Mouse (Mus musculus) layer of hippocampus, postnatal 10 days (tissue): ENCODE measurements around the gene Cadps. TPM values are rescaled to one million over a fixed set of nuclear protein-coding genes. Genes with fewer than 3 reads are reported as not detected.
A peak's percentile ranks its signal among the peaks of the same experiment; 100 is the strongest.

Source experiments
- DNase-seq, 2 experiments: peaks; one replicate each; pipeline ENCODE4 v3.0.0; 2021; ENCODE audit warnings: low spot score in 2 of 2
- total RNA-seq, 2 experiments: library from RNA; stranded (reverse); gene quantifications; 2 replicates each; pipeline ENCODE4 v1.2.3; 2021

The Cadps gene
- total RNA-seq, 2 experiments from 2014 or later, result 239 to 248 TPM

DNA sequence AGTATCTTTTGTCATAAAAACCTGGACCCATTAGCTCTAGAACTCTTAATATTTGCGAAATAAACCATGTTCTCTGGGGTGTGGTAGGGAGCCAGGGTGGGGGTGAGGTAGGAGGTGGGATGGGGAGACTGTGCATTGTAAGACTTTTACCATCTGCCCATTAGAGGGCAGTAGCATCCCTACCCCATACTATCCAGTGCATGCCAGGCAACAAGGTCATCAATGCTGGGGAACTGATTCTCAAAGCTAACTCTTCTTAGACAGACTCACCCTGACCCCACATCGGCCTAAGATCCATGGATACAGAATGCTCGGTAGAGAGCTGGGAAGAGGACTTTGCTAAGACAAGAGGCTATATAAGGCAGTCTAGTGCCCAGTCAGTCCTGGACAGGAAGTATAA lies 425.3 kb downstream of the Cadps start:
- DNase-seq, result no peak

- DNase-seq, result no peak
Observed at GRCm38 (mm10) chr14:12394318-12394717, 428.6 kb downstream of the Cadps start.

GRCm38 (mm10) chr14:12393271-12393861 lies 429.5 kb downstream of the Cadps start:
- peak in 1 of 2 experiments; percentile 49 for DNase-seq

DNA sequence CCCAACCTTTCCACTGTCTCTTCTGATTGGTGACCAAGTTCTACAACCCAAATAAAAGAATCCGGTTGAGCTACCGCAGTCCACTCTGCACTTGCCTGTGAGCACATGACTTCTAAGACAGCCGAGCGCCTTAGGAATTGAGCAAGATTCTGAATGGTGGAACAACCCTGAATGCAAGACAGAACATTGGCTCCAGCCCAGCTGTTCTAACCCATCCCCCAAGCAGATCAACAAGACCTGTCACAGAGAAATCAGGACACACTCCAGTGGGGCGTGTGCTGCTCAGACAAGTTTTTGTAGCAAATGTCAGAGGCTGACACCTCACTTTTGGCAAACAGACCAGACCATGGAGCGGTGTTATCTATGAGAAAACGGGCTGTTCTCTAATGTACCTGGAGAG lies 431.7 kb downstream of the Cadps start:
- no peak for DNase-seq

DNA sequence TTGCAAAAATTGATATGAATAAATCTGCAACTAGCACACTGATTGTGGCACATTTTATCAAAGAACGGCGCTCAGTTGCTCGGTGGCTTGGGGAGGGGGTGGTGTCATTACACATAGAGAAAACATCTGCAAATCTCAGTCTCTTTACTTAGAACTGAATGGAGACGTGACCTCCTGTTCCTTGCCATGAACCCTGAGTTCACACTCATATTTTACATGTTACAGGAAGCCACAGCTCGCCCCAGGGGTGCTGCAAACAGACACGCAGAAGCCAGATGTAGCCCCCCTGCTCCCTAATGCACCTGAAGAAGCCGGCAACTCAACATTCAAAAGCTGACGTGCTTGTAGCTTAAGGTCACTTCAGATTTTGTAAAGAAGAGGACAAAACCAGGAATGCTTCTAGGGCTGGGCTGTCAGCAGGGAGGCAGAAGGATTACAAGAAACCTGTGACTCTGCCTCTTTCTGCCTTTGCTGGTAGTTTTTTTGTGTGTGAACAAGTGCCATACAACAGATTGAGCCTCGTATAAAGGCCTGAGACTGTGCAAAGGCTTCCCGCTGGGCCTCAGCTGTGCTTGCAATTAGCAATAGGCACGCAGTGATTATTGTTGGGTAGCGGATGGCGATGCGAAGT lies 434.0 kb downstream of the Cadps start:
- DNase-seq, result no peak

DNA sequence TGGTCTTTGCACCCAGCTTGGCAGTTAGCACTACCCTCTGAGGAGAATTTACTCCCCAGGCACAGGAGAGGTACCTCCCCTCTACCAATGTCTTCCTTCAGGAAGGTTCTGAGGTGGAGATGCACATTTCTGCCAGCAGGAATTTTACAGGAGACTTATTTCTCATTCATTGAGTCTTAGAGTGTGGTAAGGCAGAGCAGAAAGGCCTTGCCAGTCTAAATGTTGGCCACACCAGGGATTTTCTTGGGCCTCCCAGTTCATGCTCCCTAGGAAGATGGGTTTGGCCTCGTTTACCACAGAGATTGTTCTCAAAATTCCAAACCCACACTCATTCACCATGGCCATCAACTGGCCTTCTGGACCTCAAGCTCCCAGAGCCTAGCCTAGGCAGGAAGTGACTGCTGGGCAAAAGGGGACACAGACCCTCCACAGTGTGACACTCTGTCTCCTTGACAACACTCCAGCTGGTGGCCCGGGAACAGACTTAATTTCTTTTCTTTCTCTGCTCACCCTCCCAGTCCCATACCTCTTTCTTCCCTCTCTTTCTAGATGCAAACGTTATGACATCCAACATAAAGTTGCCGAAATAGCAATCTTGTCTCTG lies 434.6 kb downstream of the Cadps start:
- DNase-seq, result no peak

- no peak for DNase-seq
Observed at GRCm38 (mm10) chr14:12387176-12387575, 435.7 kb downstream of the Cadps start.

DNA sequence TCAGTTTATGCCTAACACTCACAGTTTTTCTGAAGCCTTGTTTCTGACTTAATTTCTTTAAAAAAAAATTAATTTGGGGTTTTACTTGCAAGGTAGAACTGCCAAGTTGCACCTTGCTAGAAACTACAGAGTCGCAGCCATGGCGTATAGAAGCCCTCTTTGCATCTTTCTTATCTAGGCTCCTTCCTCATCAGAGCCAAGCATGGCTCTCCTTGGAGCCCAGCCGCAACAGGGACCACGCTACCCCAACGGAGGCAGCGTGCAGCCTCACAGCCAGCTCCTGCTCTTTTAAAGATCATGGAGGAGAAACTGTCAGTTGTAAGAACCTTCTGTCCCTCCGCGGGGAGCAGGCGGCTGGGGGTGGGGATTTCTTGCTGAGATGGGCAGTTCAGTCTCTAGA lies 445.0 kb downstream of the Cadps start:
- DNase-seq, result peak in 1 of 2 experiments; percentile 33

GRCm38 (mm10) chr14:12377289-12377688 lies 445.6 kb downstream of the Cadps start:
- no peak for DNase-seq

DNA sequence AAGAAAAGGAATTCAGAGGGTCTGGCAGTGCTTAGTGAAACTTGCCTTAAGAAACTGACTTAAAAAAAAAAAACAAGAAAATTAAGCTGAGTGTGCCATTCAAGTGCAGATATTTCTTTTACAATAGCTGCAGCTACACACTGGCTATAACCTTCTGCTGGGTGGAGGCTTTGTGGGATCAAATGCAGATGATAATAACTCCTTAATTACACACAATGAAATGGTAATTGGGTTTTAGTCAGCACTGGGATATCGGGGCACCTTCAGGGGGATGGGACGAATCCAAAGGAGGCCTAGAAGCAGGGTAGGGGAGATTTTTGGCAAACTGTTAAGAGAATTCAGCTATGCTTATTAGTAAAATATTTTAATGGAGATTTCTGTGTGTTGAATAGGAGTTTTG lies 447.4 kb downstream of the Cadps start:
- no peak for DNase-seq

- DNase-seq, result no peak
Observed at GRCm38 (mm10) chr14:12350271-12350916, 472.5 kb downstream of the Cadps start.

- no peak for DNase-seq
Observed at GRCm38 (mm10) chr14:12349334-12350090, 473.4 kb downstream of the Cadps start.

DNA sequence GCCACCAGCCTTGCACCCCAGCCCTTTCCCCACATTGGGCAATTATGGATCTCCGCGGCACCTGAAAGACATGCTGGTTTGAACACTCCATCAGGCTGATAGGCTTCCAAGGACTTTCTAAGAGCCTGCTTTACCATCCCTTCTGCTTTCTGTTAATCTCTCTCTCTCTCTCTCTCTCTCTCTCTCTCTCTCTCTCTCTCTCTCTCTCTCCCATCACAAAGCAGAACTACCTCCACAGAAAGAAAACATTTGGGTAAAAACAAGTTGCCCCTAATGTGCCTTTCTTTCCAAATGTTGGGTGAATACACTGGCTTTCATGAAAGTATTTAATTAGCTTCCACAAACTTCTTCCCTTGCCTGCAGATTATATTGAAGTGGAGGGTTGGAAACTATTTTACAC lies 474.8 kb downstream of the Cadps start, which contains the start of gene Fezf2:
Gene Fezf2, minus strand, starts transcription at position 101 of the 400 bp plus-strand sequence.
- DNase-seq, result no peak

DNA sequence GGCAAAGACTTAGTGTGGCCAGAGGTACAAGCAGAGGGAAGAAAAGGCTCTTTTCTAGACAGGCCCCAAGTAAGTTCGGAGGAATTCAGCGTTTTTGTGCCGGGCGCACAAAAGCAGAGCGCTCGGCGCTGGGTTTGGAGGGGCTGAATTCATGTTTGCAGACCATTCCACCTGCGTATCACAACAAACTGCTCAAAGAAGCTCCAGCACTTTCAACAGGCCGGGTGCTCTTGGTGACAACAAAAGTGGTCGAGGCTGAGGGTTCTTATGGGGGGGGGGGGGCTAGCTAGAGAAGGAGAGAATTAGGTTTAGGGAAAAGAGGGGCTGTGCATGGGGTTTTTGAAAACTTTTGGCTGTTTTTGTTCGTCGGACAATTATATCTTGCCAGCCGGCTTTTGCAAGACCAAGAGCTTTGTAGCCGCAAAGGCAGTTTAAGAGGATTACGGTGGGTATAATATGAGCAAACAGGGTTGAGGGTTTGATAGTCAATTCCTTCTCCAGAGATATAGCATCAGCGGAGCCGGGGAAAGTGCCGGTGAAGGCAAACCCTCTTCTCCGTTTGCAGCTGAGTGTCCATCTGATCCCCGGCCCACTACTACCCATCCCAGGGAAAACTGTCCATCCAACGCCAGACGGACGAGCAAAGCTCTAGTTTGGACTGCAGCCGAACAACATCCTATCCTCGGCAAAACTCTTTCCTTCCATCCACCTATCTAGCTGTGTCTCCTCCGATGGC lies 475.8 kb downstream of the Cadps start:
- peak; percentile 29 to 34 for DNase-seq

- DNase-seq, result peak; percentile 60 to 65
Observed at GRCm38 (mm10) chr14:12346011-12346864, 476.6 kb downstream of the Cadps start.

GRCm38 (mm10) chr14:12345241-12345921 lies 477.5 kb downstream of the Cadps start:
- peak; percentile 50 to 65 for DNase-seq

- peak; percentile 54 to 68 for DNase-seq
Observed at GRCm38 (mm10) chr14:12344746-12345240, 478.1 kb downstream of the Cadps start.

GRCm38 (mm10) chr14:12344061-12344745 lies 478.7 kb downstream of the Cadps start:
- peak in 1 of 2 experiments; percentile 29 for DNase-seq
